Mouse (Mus musculus) left cerebral cortex, postnatal 10 days (tissue): ENCODE data around the gene Tnf. TPM values are rescaled to one million over a fixed set of nuclear protein-coding genes. Genes with fewer than 3 reads are reported as not detected.

Experiments
- DNase-seq, 2 experiments: peaks; one replicate each; pipeline ENCODE4 v3.0.0; 2021 to 2022; ENCODE audit warnings: low spot score in 2 of 2, mixed read lengths in 1 of 2; ENCODE audit errors: extremely low spot score in 1 of 2
- intact Hi-C: fragments of 180-260 bp; cut with DNase I; formaldehyde crosslinking; loops from one replicate; pipeline ENCODE4 v1.15.1; 2025
- microRNA-seq: library from miRNA; unstranded; fragments of <30 nt; microRNA quantifications from one replicate; pipeline ENCODE4 v1.2.0, GENCODE M21; 2022
- total RNA-seq, 2 experiments: library from RNA; stranded (reverse); gene quantifications; 2 replicates each; pipeline ENCODE4 v1.2.3; 2021

Tnf gene
- total RNA-seq, 2 experiments from 2014 or later = 0.19 TPM; not detected in 1

DNA sequence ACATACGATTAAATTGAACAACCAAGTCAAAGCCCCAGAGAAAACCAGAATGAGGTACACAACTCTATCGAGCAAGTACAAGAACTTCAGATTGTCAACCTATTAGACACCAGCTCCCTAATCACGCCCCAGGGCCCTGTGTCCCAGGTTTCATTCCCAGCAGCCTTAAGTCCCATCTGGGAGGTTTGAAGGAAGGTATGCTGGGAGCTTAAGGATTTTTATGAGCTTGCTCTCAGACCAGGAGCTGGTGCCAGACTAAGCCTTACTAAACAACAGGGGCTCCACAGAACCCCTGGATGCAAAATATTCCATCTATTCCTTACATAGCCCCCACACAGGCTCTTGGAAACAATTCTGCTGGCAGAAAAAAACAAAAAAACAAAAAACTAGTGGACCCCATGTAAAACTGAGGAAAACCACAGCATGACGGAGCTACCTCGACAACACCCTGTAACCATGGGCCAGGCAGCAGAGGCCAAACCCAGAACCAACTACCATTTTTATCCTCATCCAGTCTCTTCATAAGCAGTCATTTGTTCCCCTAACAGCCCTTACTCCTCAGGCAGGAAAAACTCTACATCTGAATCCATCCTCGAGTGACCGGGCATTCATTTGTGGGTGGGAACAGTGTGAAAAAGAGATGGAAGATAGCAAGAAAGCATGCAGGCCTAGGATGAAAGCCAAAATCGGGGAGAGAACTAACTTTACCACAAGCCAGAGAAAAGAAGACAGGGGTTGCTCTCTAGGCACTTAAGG, 38.3 kb downstream of the Tnf start:
- DNase-seq = no peak
- intact Hi-C loops = no loop called here

DNA sequence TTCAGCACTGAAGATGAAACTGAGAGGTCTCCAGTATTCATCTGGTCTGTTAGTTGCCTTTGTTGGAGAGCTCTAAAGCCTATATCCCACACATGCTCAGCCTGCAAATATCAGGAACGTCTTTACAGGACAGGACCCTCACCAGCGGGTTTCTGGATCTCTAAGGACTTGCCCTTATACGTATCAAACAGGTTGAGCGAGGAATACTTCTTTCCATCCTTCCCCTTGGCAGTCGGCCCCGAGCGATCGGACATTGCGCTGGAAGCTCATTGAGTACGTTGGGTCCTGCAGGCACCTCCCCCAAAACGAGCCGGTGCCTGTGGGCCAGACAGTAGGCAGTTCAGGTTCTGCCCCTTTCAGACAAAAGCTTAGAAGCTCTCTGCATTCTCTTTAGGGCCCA, 39.1 kb downstream of the Tnf start:
- intact Hi-C loops = no loop called here
- DNase-seq = no peak

DNA sequence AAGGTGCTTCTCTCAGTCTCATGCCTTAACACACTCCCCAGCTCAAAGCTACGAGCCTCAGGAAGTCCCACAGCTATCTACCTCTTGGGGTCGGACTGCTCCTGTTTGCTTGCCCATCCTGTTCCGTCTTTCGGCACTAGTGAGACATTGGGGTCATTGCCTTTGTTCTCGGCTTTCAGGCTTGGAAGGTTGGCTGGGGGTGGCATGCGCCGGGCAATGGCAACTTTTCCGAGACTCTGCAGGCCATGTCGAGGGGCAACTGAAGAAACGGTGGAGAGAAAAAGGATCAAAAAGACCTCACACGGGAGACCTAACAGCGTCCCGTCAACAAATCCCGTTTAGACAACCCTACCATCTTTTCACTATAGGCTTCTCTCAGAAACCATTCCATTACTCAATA, 39.7 kb downstream of the Tnf start:
- intact Hi-C loops = no loop called here
- no peak for DNase-seq

DNA sequence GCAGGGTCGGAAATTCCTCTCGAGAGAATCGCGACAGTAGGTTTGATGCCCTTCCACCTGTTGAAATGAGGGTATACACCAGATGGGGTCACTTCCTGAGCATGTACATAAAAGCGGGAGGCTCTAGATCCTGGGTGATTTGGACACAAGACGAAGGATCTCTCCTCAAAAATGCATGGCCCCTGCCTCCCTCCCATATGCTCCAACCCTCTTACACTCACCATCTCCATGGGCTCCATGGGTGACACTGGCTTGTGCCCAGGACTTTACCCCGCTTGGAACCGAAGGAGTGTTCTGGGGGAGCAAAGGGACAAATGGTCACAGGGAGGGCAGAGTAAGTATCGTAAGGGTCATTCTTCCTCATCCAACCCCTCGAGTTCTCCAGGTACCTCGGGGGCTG, 40.4 kb downstream of the Tnf start:
- DNase-seq = peak in 1 of 2 experiments; percentile 22
- intact Hi-C loops = no loop called here

DNA sequence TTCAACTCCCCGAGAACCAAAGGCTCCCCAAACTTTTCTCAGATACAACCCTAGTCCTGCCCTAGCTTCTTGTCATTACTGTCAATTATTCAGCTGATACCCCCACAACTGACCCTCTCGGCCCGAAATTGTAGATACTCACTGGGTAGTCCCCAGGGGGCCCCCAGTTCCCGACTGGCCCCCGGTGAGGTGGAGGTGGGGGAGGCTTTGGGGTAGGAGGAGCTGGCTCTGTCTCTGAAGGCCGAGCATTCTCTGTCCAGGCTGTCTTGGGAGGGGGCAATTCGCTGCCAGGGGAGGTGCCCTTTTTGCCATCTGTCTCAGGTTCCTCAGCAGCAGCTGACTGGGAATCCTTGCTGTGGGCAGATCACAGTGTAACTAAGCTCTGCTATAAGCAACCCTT, 42.2 kb downstream of the Tnf start:
- DNase-seq = no peak
- intact Hi-C loops = loop anchor here (2.0 kb wide), 1 partner anchor 17 kb away; no protein-coding TSS in a partner anchor

DNA sequence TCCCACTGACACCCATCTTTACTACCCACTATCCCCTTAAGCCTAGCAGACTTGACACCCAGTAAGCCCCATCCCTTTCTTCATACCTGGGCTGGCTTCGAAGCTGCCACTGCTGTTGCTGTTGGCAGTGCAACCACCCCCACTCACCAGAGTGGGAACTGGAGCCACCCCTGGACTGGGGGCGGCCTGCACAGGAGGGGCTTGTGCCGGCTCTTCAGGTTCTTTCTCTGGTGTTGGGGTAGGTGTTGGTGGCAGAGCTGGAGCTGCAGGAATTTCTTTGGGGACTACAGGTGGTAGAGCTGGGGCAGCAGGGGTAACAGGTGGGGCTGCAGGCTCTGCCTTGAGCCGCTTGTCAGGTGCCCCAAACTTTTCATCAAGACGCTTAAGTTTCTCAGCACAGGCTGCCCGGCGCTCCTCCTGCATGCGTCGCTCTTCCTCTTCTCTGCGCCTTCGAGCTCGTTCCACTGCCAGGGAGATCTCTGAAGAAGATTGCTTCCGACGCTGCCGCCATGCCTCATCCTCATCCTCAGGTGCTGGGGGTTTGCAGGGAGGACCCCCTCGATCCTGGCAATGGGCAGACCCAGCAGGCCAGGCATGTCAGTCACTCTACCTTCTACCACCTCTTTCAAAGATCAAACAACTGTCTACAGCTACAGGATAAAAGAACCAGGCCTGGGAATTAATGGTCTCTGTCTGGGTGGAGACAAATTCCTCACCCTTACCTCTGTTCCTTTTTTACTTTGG, 42.8 kb downstream of the Tnf start:
- no peak for DNase-seq
- intact Hi-C loops = loop anchor here (2.0 kb wide), 1 partner anchor 16 kb away; no protein-coding TSS in a partner anchor

DNA sequence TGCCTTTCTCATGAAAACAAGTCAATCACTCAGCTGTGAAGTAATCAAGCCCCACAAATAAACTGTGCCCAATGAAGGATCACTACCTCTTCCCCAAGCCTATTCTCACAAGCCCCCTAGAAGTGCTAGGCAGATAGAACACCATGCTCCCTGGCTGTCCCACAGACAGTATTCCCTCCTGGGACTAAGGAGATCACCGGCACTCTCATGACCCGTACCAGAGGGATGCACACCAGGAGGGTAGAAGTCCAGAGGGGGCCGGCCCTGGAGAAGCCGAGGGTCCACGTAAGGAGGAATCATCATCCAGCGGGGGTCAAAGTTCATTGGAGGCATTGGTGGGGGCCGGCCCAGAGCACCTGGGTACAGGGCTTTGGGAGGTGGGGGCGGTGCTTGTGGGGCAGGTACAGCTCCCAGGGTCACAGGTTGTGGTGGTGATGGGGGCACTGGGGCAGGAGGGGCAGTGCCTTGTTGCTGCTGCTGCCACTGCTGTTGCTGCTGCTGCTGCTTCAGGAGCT, 44.1 kb downstream of the Tnf start:
- intact Hi-C loops = loop anchor here (2.0 kb wide), 1 partner anchor 15 kb away; no protein-coding TSS in a partner anchor
- DNase-seq = no peak

DNA sequence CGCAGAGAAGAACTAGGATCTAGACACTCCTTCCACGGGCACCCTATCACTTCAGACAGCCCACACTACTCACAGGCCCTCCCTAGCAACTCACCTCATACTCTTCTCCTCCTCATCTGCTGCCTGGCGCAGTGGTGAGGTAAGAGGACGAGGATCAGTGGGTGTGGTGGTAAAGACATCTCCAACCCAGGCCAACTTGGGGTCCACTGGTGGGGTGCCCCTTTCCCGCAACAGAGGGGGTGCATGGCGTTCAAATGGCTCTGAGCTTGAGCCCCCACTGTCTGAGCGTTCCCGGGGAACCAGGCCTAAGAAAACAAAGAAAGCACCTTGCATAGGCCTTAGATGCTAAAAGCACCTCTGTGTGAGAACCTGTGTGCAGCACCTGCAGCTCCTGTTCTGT, 44.6 kb downstream of the Tnf start:
- intact Hi-C loops = no loop called here
- no peak for DNase-seq

DNA sequence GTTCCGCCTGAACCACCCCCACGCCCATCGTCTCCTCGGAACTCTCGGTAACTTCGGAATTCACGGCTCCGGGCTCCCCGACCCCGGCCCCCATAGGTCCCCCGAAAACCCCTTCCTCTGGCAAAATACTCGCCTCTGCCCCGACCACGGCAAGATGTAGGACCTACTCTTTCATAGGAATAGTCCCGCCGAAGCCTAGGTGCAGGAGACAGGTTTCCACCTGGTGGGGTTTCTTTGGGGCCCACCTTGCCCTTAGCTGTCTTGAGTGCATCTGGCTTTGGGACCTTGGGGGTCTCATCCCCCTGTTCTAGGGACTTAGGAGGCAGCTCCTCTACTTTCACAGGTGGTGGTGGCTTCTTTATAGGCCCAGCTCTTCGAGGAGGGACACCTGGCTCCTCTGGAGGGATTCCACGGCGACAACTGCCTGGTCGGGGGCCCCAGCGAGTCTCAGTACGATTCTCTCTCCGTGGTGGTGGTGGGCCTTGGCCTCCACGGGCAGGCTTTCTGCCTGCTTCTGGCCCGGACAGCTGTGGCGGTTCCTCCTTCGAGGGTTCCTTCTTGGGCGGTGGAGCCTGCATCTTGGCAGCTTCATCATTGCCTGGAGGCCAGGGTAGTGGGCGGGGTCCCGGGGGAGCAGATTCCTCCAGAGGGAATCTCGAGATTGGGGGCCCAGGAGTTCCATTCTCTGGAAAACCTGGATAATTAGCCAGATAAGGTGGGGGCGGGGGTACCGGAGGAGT, 45.2 kb downstream of the Tnf start:
- intact Hi-C loops = no loop called here
- DNase-seq = no peak

DNA sequence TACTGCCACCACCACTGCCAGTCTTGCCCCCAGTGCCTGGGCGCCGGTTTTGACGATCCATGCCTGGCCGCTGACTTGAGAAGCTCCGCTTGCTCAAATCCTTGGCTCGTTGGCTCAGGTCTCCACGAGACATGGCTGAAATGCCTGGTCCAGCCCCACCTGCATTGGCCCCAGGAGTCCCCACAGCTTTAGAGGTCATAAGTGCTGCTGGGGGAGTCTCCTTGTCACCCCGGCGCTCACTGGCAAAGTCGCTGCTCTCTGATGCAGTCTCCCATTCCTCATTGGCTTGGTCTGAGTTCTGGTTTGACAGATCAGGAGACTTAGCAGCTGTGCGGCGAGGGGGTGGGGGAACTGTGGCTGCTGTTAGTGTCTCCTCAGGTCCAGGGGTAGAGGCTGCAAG, 46.4 kb downstream of the Tnf start:
- intact Hi-C loops = no loop called here
- no peak for DNase-seq

DNA sequence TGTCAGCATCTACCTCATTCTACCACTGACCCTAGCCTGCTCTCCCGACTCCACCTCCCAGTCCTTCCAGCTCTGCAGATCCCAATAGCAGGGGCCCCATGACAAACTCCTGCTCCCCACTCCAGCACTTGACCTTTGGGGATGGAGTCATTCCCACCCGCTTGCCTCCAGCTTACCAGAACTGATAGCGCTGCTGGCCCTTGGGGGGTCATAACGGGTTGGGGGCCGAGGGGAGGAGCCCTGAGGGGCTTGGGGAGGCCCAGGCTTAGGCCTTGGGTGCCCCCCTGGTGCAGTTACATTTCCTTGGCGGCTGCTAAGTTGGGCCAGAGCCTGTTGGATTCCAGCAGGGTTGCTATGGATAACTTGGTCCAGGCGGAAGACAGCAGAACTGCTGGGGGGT, 47.2 kb downstream of the Tnf start:
- no peak for DNase-seq
- intact Hi-C loops = no loop called here

DNA sequence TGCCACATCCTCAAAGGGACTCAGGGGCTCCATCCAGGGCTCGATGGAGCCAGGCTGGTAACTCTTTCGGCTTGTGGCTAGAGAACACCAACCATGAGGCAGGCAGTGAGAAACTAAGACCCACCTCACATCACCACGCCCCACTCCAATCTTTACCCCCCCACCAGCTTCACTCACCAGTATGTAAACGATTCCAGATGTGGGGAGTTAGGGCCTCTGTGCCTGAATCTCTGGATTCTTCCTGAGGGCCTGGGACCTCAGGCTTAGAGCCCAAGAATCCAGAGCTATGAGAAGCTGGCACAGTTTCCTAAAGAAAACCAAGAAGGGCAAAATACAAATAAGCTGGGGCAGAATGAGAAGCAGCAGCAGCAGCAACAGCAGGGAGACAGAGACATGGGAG, 47.9 kb downstream of the Tnf start:
- intact Hi-C loops = no loop called here

DNA sequence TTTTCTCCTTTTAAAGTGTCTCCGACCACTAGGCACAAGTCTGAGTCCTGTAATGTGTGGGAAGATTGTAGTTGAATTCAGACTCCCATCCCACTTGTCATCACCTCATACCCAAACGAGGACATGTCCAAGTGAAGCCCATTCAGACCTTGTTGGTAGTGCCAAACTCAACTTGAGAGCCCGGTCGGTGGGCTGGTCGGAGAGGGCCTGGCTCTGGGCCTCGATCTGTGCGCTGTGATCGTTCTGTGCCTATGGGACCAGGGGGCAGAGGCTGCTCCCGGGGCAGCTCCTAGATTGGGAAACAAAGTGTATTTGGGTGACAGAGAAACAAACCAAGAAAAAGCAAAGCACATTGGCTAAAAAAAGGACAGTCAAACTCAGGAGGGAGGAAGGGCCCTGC, 48.7 kb downstream of the Tnf start:
- no peak for DNase-seq
- intact Hi-C loops = no loop called here

More for the DNA sequence above, 47.9 kb downstream of the Tnf start:
- DNase-seq = no peak

DNA sequence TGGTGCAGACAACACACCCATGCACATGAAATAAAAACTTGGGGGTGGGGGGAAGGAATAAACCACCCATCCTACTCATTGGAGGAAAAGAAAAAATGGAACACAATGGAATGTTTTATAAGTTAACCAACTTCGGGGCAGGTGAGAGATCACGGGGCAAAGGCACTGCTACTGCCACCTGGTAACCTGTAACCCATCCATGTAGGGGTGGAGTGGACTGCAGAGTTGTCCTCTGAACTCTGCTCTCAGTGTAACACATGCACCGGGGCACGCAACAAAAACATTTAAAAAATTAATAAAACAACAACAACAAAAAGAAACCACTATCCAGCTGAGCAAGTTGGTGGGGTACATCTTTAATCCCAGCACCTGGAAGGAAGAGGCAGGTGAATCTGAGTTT, 49.7 kb downstream of the Tnf start:
- intact Hi-C loops = no loop called here
- DNase-seq = no peak

Small RNAs within 50 kb of the gene (microRNA-seq; reads per million reads assigned to microRNA genes)
- gene Mir6973a (not detected), gene Mir6974 (not detected), gene Mir6975 (3.4 reads per million, percentile 7 among the genes with 10 or more reads in this experiment), gene Mir8094 (0.86 reads per million)

Other genes starting within 250 kb of the Tnf start
- 1 to 10 TPM; 1.2 to 2.0 TPM for gene Hspa1b, start 242.8 kb downstream of the Tnf start, total RNA-seq
- gene Gm20481, start 232.1 kb downstream of the Tnf start, total RNA-seq = not detected
- 1 to 10 TPM; 3.0 to 5.4 TPM for gene Hspa1a, start 229.9 kb downstream of the Tnf start, total RNA-seq
- gene Hspa1l, start 229.3 kb downstream of the Tnf start, total RNA-seq = under 1 TPM in 1 of 2 experiments, not detected in 1; 0.20 TPM
- 10 to 100 TPM; 25.4 to 27.2 TPM for gene Lsm2, start 220.1 kb downstream of the Tnf start, total RNA-seq
- gene Vars, start 201.0 kb downstream of the Tnf start, total RNA-seq = 10 to 100 TPM; 55.1 to 56.7 TPM
- under 1 TPM; 0.18 to 0.19 TPM for gene Vwa7, start 185.4 kb downstream of the Tnf start, total RNA-seq
- gene Sapcd1, start 174.0 kb downstream of the Tnf start, total RNA-seq = 1 to 10 TPM in 1 of 2 experiments, under 1 TPM in 1; 0.83 to 1.0 TPM
- gene Msh5, start 155.3 kb downstream of the Tnf start, total RNA-seq = under 1 TPM; 0.81 to 0.97 TPM
- 10 to 100 TPM; 14.3 to 15.8 TPM for gene Clic1, start 152.0 kb downstream of the Tnf start, total RNA-seq
- 10 to 100 TPM; 26.3 to 31.1 TPM for gene Ddah2, start 143.0 kb downstream of the Tnf start, total RNA-seq
- not detected for gene Ly6g6c, start 136.6 kb downstream of the Tnf start, total RNA-seq
- not detected for gene Mpig6b, start 135.8 kb downstream of the Tnf start, total RNA-seq
- gene Ly6g6e, start 125.1 kb downstream of the Tnf start, total RNA-seq = 1 to 10 TPM; 1.6 to 2.3 TPM
- gene Ly6g6d, start 123.9 kb downstream of the Tnf start, total RNA-seq = 1 to 10 TPM in 1 of 2 experiments, not detected in 1; 1.1 TPM
- gene Ly6g6f, start 116.4 kb downstream of the Tnf start, total RNA-seq = not detected
- gene Abhd16a, start 112.7 kb downstream of the Tnf start, total RNA-seq = 10 to 100 TPM; 84.4 to 91.5 TPM
- gene Ly6g5c, start 93.7 kb downstream of the Tnf start, total RNA-seq = not detected
- gene Ly6g5b, start 86.6 kb downstream of the Tnf start, total RNA-seq = under 1 TPM; 0.58 to 0.81 TPM
- gene Gpank1, start 80.6 kb downstream of the Tnf start, total RNA-seq = 10 to 100 TPM; 13.2 to 17.7 TPM
- 100 to 1,000 TPM; 196 to 210 TPM for gene Csnk2b, start 80.0 kb downstream of the Tnf start, total RNA-seq
- 10 to 100 TPM; 23.8 to 24.6 TPM for gene D17H6S53E, start 75.6 kb downstream of the Tnf start, total RNA-seq
- under 1 TPM in 1 of 2 experiments, not detected in 1; 0.34 TPM for gene Apom, start 70.0 kb downstream of the Tnf start, total RNA-seq
- gene Bag6, start 66.8 kb downstream of the Tnf start, total RNA-seq = 100 to 1,000 TPM; 297 to 299 TPM
- 100 to 1,000 TPM; 261 to 270 TPM for gene Prrc2a, start 37.1 kb downstream of the Tnf start, total RNA-seq
- gene Aif1, start 25.9 kb downstream of the Tnf start, total RNA-seq = 10 to 100 TPM in 1 of 2 experiments, 1 to 10 TPM in 1; 8.0 to 12.5 TPM
- 10 to 100 TPM; 13.7 to 14.9 TPM for gene Lst1, start 13.6 kb downstream of the Tnf start, total RNA-seq
- gene Ltb, start 7.6 kb downstream of the Tnf start, total RNA-seq = 1 to 10 TPM in 1 of 2 experiments, under 1 TPM in 1; 0.77 to 1.4 TPM
- gene Lta, start 3.3 kb upstream of the Tnf start, total RNA-seq = 1 to 10 TPM in 1 of 2 experiments, under 1 TPM in 1; 0.51 to 1.1 TPM
- not detected for gene Gm16181, start 18.8 kb upstream of the Tnf start, total RNA-seq
- gene Atp6v1g2, start 31.7 kb upstream of the Tnf start, total RNA-seq = 100 to 1,000 TPM; 329 to 351 TPM
- gene Nfkbil1, start 33.8 kb upstream of the Tnf start, total RNA-seq = 10 to 100 TPM; 12.7 to 14.6 TPM
- gene Ddx39b, start 39.7 kb upstream of the Tnf start, total RNA-seq = 100 to 1,000 TPM; 255 to 261 TPM
- gene H2-D1, start 60.7 kb upstream of the Tnf start, total RNA-seq = 10 to 100 TPM; 18.2 to 21.5 TPM
- gene H2-Q1, start 118.4 kb upstream of the Tnf start, total RNA-seq = under 1 TPM; 0.67 to 0.81 TPM
- gene H2-Q2, start 140.2 kb upstream of the Tnf start, total RNA-seq = 1 to 10 TPM; 1.7 to 1.8 TPM
- gene H2-Q4, start 177.6 kb upstream of the Tnf start, total RNA-seq = 1 to 10 TPM in 1 of 2 experiments, under 1 TPM in 1; 0.56 to 1.4 TPM
- not detected for gene H2-Q6, start 222.8 kb upstream of the Tnf start, total RNA-seq
- gene H2-Q7, start 237.1 kb upstream of the Tnf start, total RNA-seq = under 1 TPM in 1 of 2 experiments, not detected in 1; 0.55 TPM